Mouse (Mus musculus) neural tube, embryonic 15.5 days (tissue): ENCODE results near the gene 1700061G19Rik. TPM values are rescaled to one million over a fixed set of nuclear protein-coding genes. Genes with fewer than 3 reads are reported as not detected.

Source experiments
- ATAC-seq: fragments of 200-750 bp; cut with Nextera tagmentation; 2 replicates; pipeline ENCODE4 v1.8.0; 2017; ENCODE audit warnings: mild to moderate bottlenecking, moderate TSS enrichment, moderate library complexity; ENCODE audit not compliant: low FRiP score
- H3K27ac ChIP-seq: fragments of 300-500 bp; sonication (generic); replicated peaks from 2 replicates; pipeline ENCODE4 v1.5.1; 2015; ENCODE audit warnings: mild to moderate bottlenecking, inconsistent platforms
- H3K27me3 ChIP-seq: fragments of 300-500 bp; sonication (generic); replicated peaks from 2 replicates; pipeline ENCODE4 v1.6.1; 2015; ENCODE audit warnings: inconsistent platforms
- H3K36me3 ChIP-seq: fragments of 300-500 bp; sonication (generic); 2 replicates; pipeline ENCODE4 v1.6.1; 2015; ENCODE audit warnings: inconsistent platforms
- H3K4me1 ChIP-seq: fragments of 300-500 bp; sonication (generic); 2 replicates; pipeline ENCODE4 v1.6.1; 2015; ENCODE audit warnings: inconsistent platforms
- H3K4me2 ChIP-seq: fragments of 300-500 bp; sonication (generic); 2 replicates; pipeline ENCODE4 v1.6.1; 2015; ENCODE audit warnings: inconsistent platforms, mild to moderate bottlenecking, moderate library complexity
- H3K4me3 ChIP-seq: fragments of 300-500 bp; sonication (generic); replicated peaks from 2 replicates; pipeline ENCODE4 v1.5.1; 2015; ENCODE audit warnings: mild to moderate bottlenecking, inconsistent platforms
- H3K9ac ChIP-seq: fragments of 300-500 bp; sonication (generic); replicated peaks from 2 replicates; pipeline ENCODE4 v1.6.1; 2015; ENCODE audit warnings: mild to moderate bottlenecking, inconsistent platforms
- H3K9me3 ChIP-seq: fragments of 300-500 bp; sonication (generic); replicated peaks from 2 replicates; pipeline ENCODE4 v1.6.1; 2016; ENCODE audit warnings: inconsistent platforms
- WGBS: fragments of 180-500 bp; shearing (Covaris S2); methylation state at CpG from one replicate; pipeline ENCODE4 v1.1.7; 2015; ENCODE audit warnings: mixed read lengths; 5-methylcytosine and 5-hydroxymethylcytosine counted together
- polyA plus RNA-seq: library from polyadenylated mRNA; unstranded; fragments of >200 nt; fragmentation: Nextera tagmentation; extraction: Ambion mirVana; gene quantifications from 2 replicates; pipeline ENCODE4 v1.2.1, GENCODE M21; 2015

Gene 1700061G19Rik
- 0.41 and 0.49 TPM in 2 replicates for polyA plus RNA-seq

DNA sequence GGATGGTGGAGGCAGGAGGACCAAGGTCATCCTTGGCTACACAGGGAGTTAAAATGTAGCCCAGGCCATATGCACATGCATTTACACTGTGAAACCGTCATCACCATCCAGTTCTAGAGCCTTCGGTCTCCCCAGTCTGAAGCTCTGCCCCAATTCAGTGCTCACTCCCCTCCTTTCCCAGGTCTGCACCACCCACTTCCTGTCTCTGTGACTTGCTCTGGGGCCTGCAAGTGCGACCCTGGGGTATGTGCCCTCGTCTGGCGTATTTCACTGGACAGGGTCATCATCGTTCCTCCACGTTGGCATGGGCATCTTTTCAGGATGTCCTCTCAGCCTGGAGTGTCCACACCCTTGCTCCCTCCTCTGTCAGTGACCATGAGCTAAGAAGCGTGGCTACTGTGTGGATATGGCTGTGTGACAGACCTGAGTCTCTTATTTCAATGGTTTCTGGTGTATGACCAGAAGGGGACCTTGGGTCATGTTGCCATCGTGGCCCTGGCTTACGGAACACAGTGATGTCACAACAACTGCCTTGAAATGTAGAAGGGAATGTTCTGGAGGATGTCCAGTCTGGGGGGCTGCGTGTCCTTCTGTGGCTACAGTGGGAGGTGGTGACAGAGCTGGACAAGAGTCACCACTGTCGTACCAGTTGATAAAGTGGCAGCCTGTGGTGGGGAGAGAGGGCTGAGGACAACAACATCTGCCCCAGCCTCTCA, at the start of gene 1700061G19Rik:
TSS of gene 1700061G19Rik (plus strand) at position 542 of the 716 bp plus-strand sequence.
- Histone ChIP-seq H3K36me3 (no peaks in the 10 kb centered on the region), H3K9ac (no peak within 1 kb of the TSS), H3K4me1 (no peaks in the 10 kb centered on the region), H3K27me3 (no peaks in the 10 kb centered on the region), H3K27ac (no peak within 1 kb of the TSS), H3K9me3 (no peaks in the 10 kb centered on the region), H3K4me2 (no peak within 1 kb of the TSS), H3K4me3 (no peak within 1 kb of the TSS)
- WGBS: 90% methylated on average over 12 of the region's 12 CpGs
- no peak for ATAC-seq

DNA sequence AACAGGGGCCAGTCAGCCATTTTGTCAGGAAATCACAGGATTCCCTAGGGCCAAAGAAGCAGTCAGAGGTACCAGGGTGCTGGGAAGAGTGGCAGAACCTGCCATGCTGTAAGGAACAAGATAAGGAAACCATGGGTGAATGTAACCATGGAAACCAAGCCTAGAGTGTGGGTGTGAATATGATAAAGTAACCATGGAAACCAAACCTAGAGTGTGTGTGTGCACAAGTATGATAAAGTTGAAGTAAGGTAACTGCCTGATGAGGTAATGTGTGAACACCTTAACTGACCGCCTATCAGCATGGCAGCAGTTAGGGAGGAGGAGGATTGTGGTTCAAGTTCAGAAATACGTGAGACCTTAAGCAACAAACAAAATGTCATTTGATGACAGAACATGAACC, 48.6 kb upstream of the 1700061G19Rik start:
- Histone ChIP-seq H3K9ac (no peak overlapping the region), H3K36me3 (no peaks in the 10 kb centered on the region), H3K27ac (no peak overlapping the region), H3K4me3 (no peak overlapping the region), H3K4me1 (peaks cover 21% of the 10 kb centered on the region), H3K4me2 (no peak overlapping the region), H3K9me3 (no peaks in the 10 kb centered on the region), H3K27me3 (peaks cover 22% of the 10 kb centered on the region)
- no peak for ATAC-seq
- 93% methylated on average over 2 of the region's 2 CpGs for WGBS

DNA sequence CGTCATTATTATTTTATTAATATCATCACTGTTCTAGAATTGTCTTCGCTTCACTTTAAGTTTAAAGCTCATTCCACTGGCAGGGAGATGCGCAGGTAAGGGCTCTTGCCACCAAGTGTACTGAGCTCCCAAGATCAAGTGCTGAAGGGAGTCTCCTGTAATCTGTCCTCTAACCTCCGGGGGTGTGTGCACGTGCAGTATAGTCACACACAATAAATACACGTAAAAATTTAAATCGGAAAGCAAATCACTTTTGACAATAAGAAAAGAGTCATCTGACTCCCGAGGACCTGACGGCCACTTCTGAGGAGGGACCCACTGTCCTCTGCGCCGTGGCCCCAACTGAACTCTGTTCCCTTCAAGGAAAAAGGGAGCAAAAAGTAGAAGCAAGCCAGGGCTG, 46.1 kb upstream of the 1700061G19Rik start:
- Histone ChIP-seq H3K4me2 (peak overlapping the region; percentile 88), H3K9me3 (no peaks in the 10 kb centered on the region), H3K27ac (no peak overlapping the region), H3K4me3 (peak overlapping the region; percentile 64), H3K9ac (no peak overlapping the region), H3K4me1 (peaks cover 22% of the 10 kb centered on the region), H3K27me3 (peaks cover 22% of the 10 kb centered on the region), H3K36me3 (no peaks in the 10 kb centered on the region)
- ATAC-seq: no peak
- WGBS: 31% methylated on average over 11 of the region's 11 CpGs

GRCm38 (mm10) chr17:56829795-56830194, 45.5 kb upstream of the 1700061G19Rik start:
- H3K9me3 ChIP-seq: no peaks in the 10 kb centered on the region
- peak overlapping the region; percentile 64 for H3K4me3 ChIP-seq
- H3K9ac ChIP-seq: peak overlapping the region; percentile 32; the same call in 1 of the 2 replicates
- H3K27ac ChIP-seq: peak overlapping the region; percentile 54; the same call in 1 of the 2 replicates
- no peak for ATAC-seq
- WGBS: under 1% methylated on average over 27 of the region's 27 CpGs
- peaks cover 22% of the 10 kb centered on the region for H3K27me3 ChIP-seq
- H3K4me1 ChIP-seq: peaks cover 22% of the 10 kb centered on the region
- peak overlapping the region; percentile 88 for H3K4me2 ChIP-seq
- no peaks in the 10 kb centered on the region for H3K36me3 ChIP-seq

GRCm38 (mm10) chr17:56830411-56831110, 44.7 kb upstream of the 1700061G19Rik start, which contains the start of gene Rfx2:
Rfx2 (minus strand) TSS chr17:56831013.
- H3K4me3 ChIP-seq: peak within 1 kb of the TSS; percentile 64
- WGBS: 0% methylated on average over 22 of the region's 62 CpGs
- peak within 1 kb of the TSS; percentile 88 for H3K4me2 ChIP-seq
- no peak; the same call in 1 of the 2 replicates for ATAC-seq
- peaks cover 22% of the 10 kb centered on the region for H3K27me3 ChIP-seq
- H3K27ac ChIP-seq: peak within 1 kb of the TSS; percentile 54
- H3K9me3 ChIP-seq: no peaks in the 10 kb centered on the region
- no peaks in the 10 kb centered on the region for H3K36me3 ChIP-seq
- peaks cover 22% of the 10 kb centered on the region for H3K4me1 ChIP-seq
- peak within 1 kb of the TSS; percentile 54 for H3K9ac ChIP-seq

GRCm38 (mm10) chr17:56831111-56831816, 44.0 kb upstream of the 1700061G19Rik start:
- no peaks in the 10 kb centered on the region for H3K9me3 ChIP-seq
- H3K36me3 ChIP-seq: no peaks in the 10 kb centered on the region
- peak overlapping the region; percentile 43 for H3K9ac ChIP-seq
- H3K4me1 ChIP-seq: peaks cover 22% of the 10 kb centered on the region
- peak overlapping the region; percentile 88 for H3K4me2 ChIP-seq
- H3K27ac ChIP-seq: 0 out of 2 replicates have a peak overlapping the region, but pooled peaks have one; percentile 23
- peak overlapping the region; percentile 64 for H3K4me3 ChIP-seq
- H3K27me3 ChIP-seq: peaks cover 22% of the 10 kb centered on the region
- ATAC-seq: peak; percentile 99
- under 1% methylated on average over 42 of the region's 42 CpGs for WGBS

DNA sequence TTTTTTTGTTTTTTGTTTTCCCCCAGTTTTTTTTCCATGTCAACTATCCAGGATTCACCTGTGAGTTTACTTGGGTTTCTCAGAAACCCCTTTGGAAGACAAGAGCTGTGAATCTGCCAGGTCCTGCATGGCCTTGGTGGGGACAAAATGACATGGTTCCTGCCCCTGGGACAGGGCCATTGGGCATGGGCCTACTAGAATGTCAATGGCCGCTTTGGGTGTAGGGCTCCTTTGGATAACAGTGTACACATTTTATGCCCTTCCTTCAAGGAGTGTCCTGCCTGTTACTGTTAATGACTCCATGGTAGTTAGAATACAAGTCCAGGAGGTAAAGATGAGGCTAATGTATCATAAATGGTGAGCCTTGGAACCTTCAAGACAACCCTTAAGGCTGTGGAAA, 42.4 kb upstream of the 1700061G19Rik start:
- Histone ChIP-seq H3K4me3 (no peak overlapping the region), H3K4me2 (no peak overlapping the region)

GRCm38 (mm10) chr17:56833381-56833780, 41.9 kb upstream of the 1700061G19Rik start:
- 96% methylated on average over 1 of the region's 1 CpGs for WGBS
- ATAC-seq: no peak
- no peaks in the 10 kb centered on the region for H3K9me3 ChIP-seq
- H3K36me3 ChIP-seq: no peaks in the 10 kb centered on the region
- peaks cover 17% of the 10 kb centered on the region for H3K27me3 ChIP-seq
- peaks cover 22% of the 10 kb centered on the region for H3K4me1 ChIP-seq
- no peak overlapping the region for H3K4me2 ChIP-seq
- no peak overlapping the region for H3K9ac ChIP-seq
- no peak overlapping the region for H3K4me3 ChIP-seq
- H3K27ac ChIP-seq: no peak overlapping the region

More for the DNA sequence above, 42.4 kb upstream of the 1700061G19Rik start:
- 89% methylated on average over 1 of the region's 1 CpGs for WGBS
- no peaks in the 10 kb centered on the region for H3K9me3 ChIP-seq
- no peak for ATAC-seq
- H3K27me3 ChIP-seq: peaks cover 20% of the 10 kb centered on the region
- no peak overlapping the region for H3K27ac ChIP-seq
- peaks cover 22% of the 10 kb centered on the region for H3K4me1 ChIP-seq
- no peaks in the 10 kb centered on the region for H3K36me3 ChIP-seq
- no peak overlapping the region for H3K9ac ChIP-seq

DNA sequence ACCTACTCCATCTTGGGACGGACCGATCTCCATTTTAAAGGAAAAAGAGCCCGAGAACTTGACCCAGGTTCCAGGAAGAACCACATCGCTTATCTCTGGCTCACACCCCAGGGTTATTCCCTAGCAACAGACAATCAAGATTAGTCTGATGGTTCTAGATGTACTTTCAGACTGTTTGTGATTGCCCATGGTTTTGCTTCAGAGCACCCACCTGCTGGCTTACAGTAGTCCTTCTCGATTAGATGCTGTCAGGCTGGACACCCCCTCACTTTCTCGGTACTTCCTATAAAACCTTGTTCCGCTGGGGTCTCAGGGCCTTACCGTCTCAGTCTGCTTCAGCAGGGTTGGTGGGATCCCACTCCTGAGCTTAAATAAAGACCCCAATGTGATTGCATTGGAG, 38.9 kb upstream of the 1700061G19Rik start:
- Histone ChIP-seq H3K9me3 (no peaks in the 10 kb centered on the region), H3K36me3 (no peaks in the 10 kb centered on the region), H3K4me2 (no peak overlapping the region), H3K27me3 (no peaks in the 10 kb centered on the region), H3K4me1 (0 out of 2 replicates have a peak, but pooled peaks cover 4% of the 10 kb centered on the region), H3K27ac (no peak overlapping the region), H3K9ac (no peak overlapping the region), H3K4me3 (no peak overlapping the region)
- 91% methylated on average over 8 of the region's 8 CpGs for WGBS
- ATAC-seq: no peak

- no peak overlapping the region for H3K27ac ChIP-seq
- 91% methylated on average over 7 of the region's 7 CpGs for WGBS
- no peaks in the 10 kb centered on the region for H3K27me3 ChIP-seq
- no peaks in the 10 kb centered on the region for H3K4me1 ChIP-seq
- H3K36me3 ChIP-seq: no peaks in the 10 kb centered on the region
- H3K9me3 ChIP-seq: no peaks in the 10 kb centered on the region
- H3K9ac ChIP-seq: no peak overlapping the region
- H3K4me2 ChIP-seq: no peak overlapping the region
- H3K4me3 ChIP-seq: no peak overlapping the region
- ATAC-seq: no peak
These were observed 34.8 kb upstream of the 1700061G19Rik start for GRCm38 (mm10) chr17:56840524-56840923.

DNA sequence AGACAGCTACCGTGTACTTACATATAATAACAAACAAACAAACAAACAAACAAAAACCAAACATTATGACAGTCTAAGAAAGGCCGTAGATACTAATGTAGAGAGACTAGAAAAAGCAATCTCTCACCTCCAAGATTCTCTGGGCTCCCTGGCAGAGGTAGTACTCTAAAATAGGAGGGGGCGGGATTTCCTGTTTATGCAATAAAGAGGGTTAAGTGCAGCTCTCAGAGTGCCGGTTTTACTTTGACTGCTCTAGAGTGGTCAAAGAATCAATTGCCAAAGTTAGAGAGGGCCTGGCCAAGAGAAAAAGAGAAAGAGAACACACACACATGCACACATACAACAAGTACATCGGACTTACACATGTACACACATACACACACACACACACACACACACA, 33.1 kb upstream of the 1700061G19Rik start:
- Histone ChIP-seq H3K9me3 (no peaks in the 10 kb centered on the region), H3K4me3 (no peak overlapping the region), H3K27me3 (no peaks in the 10 kb centered on the region), H3K4me1 (no peaks in the 10 kb centered on the region), H3K27ac (no peak overlapping the region), H3K9ac (no peak overlapping the region), H3K36me3 (no peaks in the 10 kb centered on the region), H3K4me2 (no peak overlapping the region)
- ATAC-seq: no peak
- WGBS: 90% methylated on average over 5 of the region's 5 CpGs
